16 mouse cellular contexts compared by ENCODE assay signal in the genomic region with DNA sequence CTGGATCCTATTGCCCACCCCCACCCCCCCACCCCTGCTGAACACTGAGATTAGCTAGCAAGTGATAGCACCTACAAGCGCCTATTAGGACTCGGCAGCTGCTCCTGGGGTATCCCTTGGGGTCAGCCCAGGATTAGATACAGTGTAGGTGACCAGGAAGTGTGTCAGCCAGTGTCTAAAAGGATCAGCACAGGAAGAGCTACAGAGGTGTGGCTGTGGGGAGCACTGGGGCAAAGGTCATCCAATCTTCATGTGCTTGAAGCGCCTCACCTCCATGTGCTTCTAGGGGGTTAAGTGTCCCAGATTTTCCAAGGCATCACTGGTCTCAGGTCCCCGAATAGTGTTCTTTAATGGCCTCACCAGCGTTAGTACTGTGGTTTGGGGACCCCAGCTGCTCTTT. TPM values are rescaled to one million over a fixed set of nuclear protein-coding genes. Genes with fewer than 3 reads are reported as not detected.
A peak's percentile ranks its signal among the peaks of the same experiment; 100 is the strongest.
DNase-seq lines count a peak whose midpoint lies in the region; ATAC-seq lines count a peak whose summit lies in the region.
"Had no signal": no experiment of that assay in that cellular context is flagged by ENCODE, and none has a peak within 500 bp of the region (broad histone marks: within the 10 kb centered on the region; RNA-seq: fewer than 3 reads in every experiment).

No protein-coding gene starts in this region.

- 0 out of 2 replicates have a peak overlapping the region, but pooled peaks have one; percentile 30 for H3K27ac ChIP-seq in hindbrain, embryonic 12.5 days
- no peak overlapping the region for H3K27ac ChIP-seq in hindbrain, embryonic 11.5 days (ENCODE audit: low read depth, low read length)
- H3K27ac ChIP-seq in midbrain, embryonic 13.5 days, result peak overlapping the region; percentile 87
- no peak overlapping the region for H3K27ac ChIP-seq in midbrain, embryonic 15.5 days
- H3K27ac ChIP-seq: embryonic facial prominence, embryonic 15.5 days had no signal

- H3K36me3 ChIP-seq in hindbrain, embryonic 12.5 days, result no peaks in the 10 kb centered on the region
- no peaks in the 10 kb centered on the region for H3K36me3 ChIP-seq in hindbrain, embryonic 11.5 days (ENCODE audit: control insufficient read depth, insufficient read depth, low read length)
- no peaks in the 10 kb centered on the region for H3K36me3 ChIP-seq in midbrain, embryonic 13.5 days
- H3K36me3 ChIP-seq in midbrain, embryonic 15.5 days (replicated peaks), result no peaks in the 10 kb centered on the region
- H3K36me3 ChIP-seq: embryonic facial prominence, embryonic 15.5 days; heart, embryonic 13.5 days had no signal

- ATAC-seq in cerebellum, adult (ENCODE audit: insufficient number of reproducible peaks, low FRiP score, low TSS enrichment), result no peak
- ATAC-seq in hindbrain, embryonic 12.5 days (ENCODE audit: low FRiP score), result no peak
- ATAC-seq in hindbrain, embryonic 11.5 days (ENCODE audit: low FRiP score), result no peak
- no peak for ATAC-seq in midbrain, embryonic 13.5 days
- no peak for ATAC-seq in midbrain, embryonic 15.5 days (replicated peaks)
- ATAC-seq: activated CD4-positive, CD25-positive, alpha-beta regulatory T cell, adult 4 months had no signal

- H3K9ac ChIP-seq in hindbrain, embryonic 12.5 days, result no peak overlapping the region
- no peak overlapping the region for H3K9ac ChIP-seq in hindbrain, embryonic 11.5 days (ENCODE audit: low read depth, low read length)
- no peak overlapping the region for H3K9ac ChIP-seq in midbrain, embryonic 13.5 days (replicated peaks)
- no peak overlapping the region for H3K9ac ChIP-seq in midbrain, embryonic 15.5 days
- H3K9ac ChIP-seq: embryonic facial prominence, embryonic 15.5 days; heart, embryonic 13.5 days had no signal

- no peaks in the 10 kb centered on the region for H3K27me3 ChIP-seq in hindbrain, embryonic 12.5 days
- no peaks in the 10 kb centered on the region for H3K27me3 ChIP-seq in hindbrain, embryonic 11.5 days (ENCODE audit: control insufficient read depth, insufficient read depth, low read length)
- no peaks in the 10 kb centered on the region for H3K27me3 ChIP-seq in midbrain, embryonic 13.5 days
- no peaks in the 10 kb centered on the region for H3K27me3 ChIP-seq in midbrain, embryonic 15.5 days (replicated peaks)
- H3K27me3 ChIP-seq: embryonic facial prominence, embryonic 15.5 days; heart, embryonic 13.5 days had no signal

- H3K4me3 ChIP-seq in hindbrain, embryonic 12.5 days, result no peak overlapping the region
- H3K4me3 ChIP-seq in hindbrain, embryonic 11.5 days (ENCODE audit: low read depth, low read length), result no peak overlapping the region
- H3K4me3 ChIP-seq in midbrain, embryonic 13.5 days (replicated peaks), result no peak overlapping the region
- no peak overlapping the region for H3K4me3 ChIP-seq in midbrain, embryonic 15.5 days
- H3K4me3 ChIP-seq: embryonic facial prominence, embryonic 15.5 days; heart, embryonic 13.5 days had no signal

- H3K9me3 ChIP-seq in hindbrain, embryonic 12.5 days (replicated peaks), result no peaks in the 10 kb centered on the region
- H3K9me3 ChIP-seq in hindbrain, embryonic 11.5 days (ENCODE audit: control insufficient read depth, low read length), result no peaks in the 10 kb centered on the region
- no peaks in the 10 kb centered on the region for H3K9me3 ChIP-seq in midbrain, embryonic 13.5 days
- H3K9me3 ChIP-seq in midbrain, embryonic 15.5 days, result no peaks in the 10 kb centered on the region
- H3K9me3 ChIP-seq: embryonic facial prominence, embryonic 15.5 days; heart, embryonic 13.5 days had no signal

- DNase-seq in cerebellum, adult 9-11 months, result peak; percentile 31
- DNase-seq in hindbrain, embryonic 11.5 days (ENCODE audit: low spot score), result no peak
- DNase-seq in MN1 (ENCODE audit: low spot score), result no peak
- DNase-seq in embryo, embryonic 10 days (ENCODE audit: low spot score), result no peak
- DNase-seq: adrenal gland, postnatal 25 days; cerebellum, adult 11-12 months; cerebellum, postnatal 25 days; lung, adult 18-20 months; lung, postnatal 14 days had no signal

- H3K4me1 ChIP-seq in hindbrain, embryonic 12.5 days, result peaks cover 90% of the 10 kb centered on the region
- H3K4me1 ChIP-seq in hindbrain, embryonic 11.5 days (replicated peaks; ENCODE audit: control insufficient read depth, insufficient read depth, low read length), result peaks cover 13% of the 10 kb centered on the region
- peaks cover 100% of the 10 kb centered on the region for H3K4me1 ChIP-seq in midbrain, embryonic 13.5 days (replicated peaks)
- peaks cover 89% of the 10 kb centered on the region for H3K4me1 ChIP-seq in midbrain, embryonic 15.5 days

- H3K4me2 ChIP-seq in hindbrain, embryonic 12.5 days (replicated peaks), result no peak overlapping the region
- H3K4me2 ChIP-seq in hindbrain, embryonic 11.5 days (replicated peaks; ENCODE audit: low read depth, low read length), result no peak overlapping the region
- no peak overlapping the region for H3K4me2 ChIP-seq in midbrain, embryonic 13.5 days (replicated peaks)
- no peak overlapping the region for H3K4me2 ChIP-seq in midbrain, embryonic 15.5 days
- H3K4me2 ChIP-seq: embryonic facial prominence, embryonic 15.5 days; heart, embryonic 13.5 days had no signal

- 74% methylated on average over 5 of the region's 5 CpGs for WGBS in hindbrain, embryonic 12.5 days
- 83% methylated on average over 5 of the region's 5 CpGs for WGBS in hindbrain, embryonic 11.5 days
- WGBS in midbrain, embryonic 13.5 days, result 75% methylated on average over 5 of the region's 5 CpGs
- WGBS in midbrain, embryonic 15.5 days, result 75% methylated on average over 5 of the region's 5 CpGs

RNA-seq across cellular contexts. Expression of gene Zmiz1, which starts 33.0 kb away (rescaled TPM):
- polyA plus RNA-seq in hindbrain, embryonic 12.5 days (2016; fragmentation: Nextera tagmentation; extraction: Ambion mirVana), result 66.5 and 69.4 TPM in 2 replicates
- polyA plus RNA-seq in hindbrain, embryonic 11.5 days (2014; fragmentation: Nextera tagmentation; extraction: Ambion mirVana), result 47.5 and 57.0 TPM in 2 replicates
- polyA plus RNA-seq in midbrain, embryonic 13.5 days (2015; fragmentation: Nextera tagmentation; extraction: Ambion mirVana), result 68.8 and 80.3 TPM in 2 replicates
- 77.3 and 78.8 TPM in 2 replicates for polyA plus RNA-seq in midbrain, embryonic 15.5 days (2015; fragmentation: Nextera tagmentation; extraction: Ambion mirVana)

Comparison
In these comparisons a context has a peak if more than half of its experiments do, and no peak if none do; other contexts are left out.
1. H3K27ac ChIP-seq: peak in hindbrain, embryonic 12.5 days (single experiment) and midbrain, embryonic 13.5 days (single experiment); none in hindbrain, embryonic 11.5 days (single experiment) and midbrain, embryonic 15.5 days (single experiment).